Mouse (Mus musculus): ENCODE results near the gene Tent4b. TPM values are rescaled to one million over a fixed set of nuclear protein-coding genes. Genes with fewer than 3 reads are reported as not detected.

The Tent4b gene
- polyA plus RNA-seq, 1 experiment from 2014 or later, result 6.7 TPM

DNA sequence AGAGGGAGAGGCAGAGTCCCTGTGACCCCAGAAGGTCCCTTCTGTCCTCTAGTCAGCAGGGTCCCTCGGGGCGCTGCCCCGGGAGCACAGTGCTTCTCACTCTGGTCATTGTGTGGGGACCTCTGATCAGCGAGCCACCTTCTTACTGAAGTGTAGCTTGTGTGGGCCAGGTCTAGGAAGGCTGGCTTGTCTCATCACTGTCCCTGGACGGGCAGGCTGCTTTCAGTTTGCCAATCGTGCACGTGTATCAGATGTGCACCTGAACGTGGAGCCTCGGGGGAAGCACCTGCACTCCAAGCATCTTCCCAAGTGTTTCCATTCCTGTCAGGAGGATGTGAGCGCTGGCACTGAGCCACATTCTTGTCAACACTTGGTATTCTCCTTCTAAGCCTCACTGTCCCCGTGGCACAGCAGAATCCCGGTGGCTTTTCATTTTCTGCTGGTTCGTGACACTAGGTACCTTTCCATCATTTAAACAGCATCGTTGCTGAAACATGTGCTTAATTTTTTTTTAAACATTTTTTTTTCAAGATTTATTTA lies 87.5 kb downstream of the Tent4b start:
- TF ChIP-seq EP300 (IDR thresholded peaks at IDR 0.05), result no peak
- no peak for TF ChIP-seq CTCF (IDR thresholded peaks at IDR 0.05)
- ATAC-seq (no peak), DNase-seq (ENCODE audit: low spot score) (no peak)
- no peaks in the 10 kb centered on the region for H3K9me3 ChIP-seq (ENCODE audit: low read length)
- WGBS, result 58% methylated on average over 14 of the region's 14 CpGs
- no peak overlapping the region for H3K27ac ChIP-seq (ENCODE audit: low read length)
- peaks cover 5% of the 10 kb centered on the region; the same call in 1 of the 2 replicates for H3K4me1 ChIP-seq (ENCODE audit: insufficient read depth, low read depth, low read length)
- no peaks in the 10 kb centered on the region for H3K36me3 ChIP-seq (ENCODE audit: insufficient read depth, low read length)
- no peak overlapping the region for H3K4me2 ChIP-seq (replicated peaks; ENCODE audit: low read depth, low read length)
- H3K27me3 ChIP-seq (replicated peaks; ENCODE audit: insufficient read depth, low read length), result no peaks in the 10 kb centered on the region
- H3K9ac ChIP-seq (replicated peaks; ENCODE audit: low read depth), result no peak overlapping the region
- H3K4me3 ChIP-seq (ENCODE audit: low read depth, low read length), result no peak overlapping the region

DNA sequence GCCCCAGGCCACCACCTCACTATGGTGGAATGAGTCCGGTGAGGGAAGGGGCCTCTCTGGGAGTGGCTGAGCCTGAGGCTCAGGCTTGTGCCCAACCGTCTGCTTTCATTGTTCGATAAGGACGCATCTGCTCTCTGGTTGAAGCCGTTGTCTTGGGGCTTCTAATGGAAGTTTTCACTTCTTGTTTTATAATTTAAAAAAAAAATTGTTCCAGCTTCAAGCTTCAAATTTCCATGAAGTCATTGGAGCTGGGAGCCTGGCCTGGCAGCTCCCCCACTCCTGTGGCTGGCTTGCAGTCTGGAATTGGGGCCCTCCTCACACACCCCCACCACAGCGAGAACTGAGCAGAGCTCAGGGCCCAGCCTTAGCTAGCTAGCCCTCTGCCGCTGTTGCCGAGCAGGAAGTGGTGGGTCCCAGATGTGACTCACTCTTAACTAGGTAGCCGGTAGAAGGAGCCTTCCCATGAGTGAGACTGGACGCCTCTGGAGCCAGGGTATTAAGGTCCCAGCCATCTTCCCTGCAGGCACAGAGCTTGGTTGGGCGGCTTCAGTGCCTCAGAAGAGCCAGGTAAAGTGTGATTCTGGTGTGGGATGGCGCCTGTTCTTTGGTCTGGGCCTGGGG lies 89.7 kb downstream of the Tent4b start:
- Histone ChIP-seq H3K4me2 (replicated peaks; ENCODE audit: low read depth, low read length) (no peak overlapping the region), H3K9me3 (ENCODE audit: low read length) (no peaks in the 10 kb centered on the region), H3K9ac (replicated peaks; ENCODE audit: low read depth) (no peak overlapping the region), H3K27me3 (replicated peaks; ENCODE audit: insufficient read depth, low read length) (no peaks in the 10 kb centered on the region), H3K4me1 (ENCODE audit: insufficient read depth, low read depth, low read length) (no peaks in the 10 kb centered on the region), H3K4me3 (ENCODE audit: low read depth, low read length) (no peak overlapping the region), H3K36me3 (ENCODE audit: insufficient read depth, low read length) (no peaks in the 10 kb centered on the region), H3K27ac (ENCODE audit: low read length) (0 out of 2 replicates have a peak overlapping the region, but pooled peaks have one; percentile 38)
- 70% methylated on average over 12 of the region's 12 CpGs for WGBS
- DNase-seq (ENCODE audit: low spot score) (no peak), ATAC-seq (peak; percentile 27)
- TF ChIP-seq EP300 (IDR thresholded peaks at IDR 0.05), result no peak
- no peak for TF ChIP-seq CTCF (IDR thresholded peaks at IDR 0.05)

DNA sequence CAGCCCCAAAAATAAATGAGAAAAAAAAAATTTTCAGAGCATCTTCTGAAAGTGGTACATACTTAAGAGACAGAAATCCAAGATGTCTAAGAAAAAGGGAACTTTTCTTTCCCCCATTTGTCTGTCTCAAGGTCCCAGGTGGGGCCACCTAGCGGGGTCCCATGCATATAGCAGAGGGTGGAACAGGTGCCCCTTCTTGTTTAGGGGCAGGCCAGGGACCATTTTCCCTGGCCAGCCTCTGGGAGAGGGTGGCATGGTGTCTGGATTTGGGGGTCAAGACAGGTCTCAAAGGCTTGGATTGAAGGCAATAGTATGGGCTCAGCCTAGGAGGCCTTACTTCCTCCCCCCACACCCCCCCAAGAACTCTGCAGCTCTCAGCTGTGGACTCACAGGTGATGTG lies 90.9 kb downstream of the Tent4b start:
- H3K9me3 ChIP-seq (ENCODE audit: low read length), result no peaks in the 10 kb centered on the region
- H3K27ac ChIP-seq (ENCODE audit: low read length), result no peak overlapping the region
- H3K4me3 ChIP-seq (ENCODE audit: low read depth, low read length), result no peak overlapping the region
- H3K36me3 ChIP-seq (ENCODE audit: insufficient read depth, low read length), result no peaks in the 10 kb centered on the region
- no peak overlapping the region for H3K4me2 ChIP-seq (replicated peaks; ENCODE audit: low read depth, low read length)
- 73% methylated on average over 1 of the region's 1 CpGs for WGBS
- ATAC-seq (no peak), DNase-seq (ENCODE audit: low spot score) (no peak)
- H3K9ac ChIP-seq (replicated peaks; ENCODE audit: low read depth), result no peak overlapping the region
- no peak for TF ChIP-seq EP300 (IDR thresholded peaks at IDR 0.05)
- TF ChIP-seq CTCF (IDR thresholded peaks at IDR 0.05), result no peak
- H3K4me1 ChIP-seq (ENCODE audit: insufficient read depth, low read depth, low read length), result no peaks in the 10 kb centered on the region
- no peaks in the 10 kb centered on the region for H3K27me3 ChIP-seq (replicated peaks; ENCODE audit: insufficient read depth, low read length)

DNA sequence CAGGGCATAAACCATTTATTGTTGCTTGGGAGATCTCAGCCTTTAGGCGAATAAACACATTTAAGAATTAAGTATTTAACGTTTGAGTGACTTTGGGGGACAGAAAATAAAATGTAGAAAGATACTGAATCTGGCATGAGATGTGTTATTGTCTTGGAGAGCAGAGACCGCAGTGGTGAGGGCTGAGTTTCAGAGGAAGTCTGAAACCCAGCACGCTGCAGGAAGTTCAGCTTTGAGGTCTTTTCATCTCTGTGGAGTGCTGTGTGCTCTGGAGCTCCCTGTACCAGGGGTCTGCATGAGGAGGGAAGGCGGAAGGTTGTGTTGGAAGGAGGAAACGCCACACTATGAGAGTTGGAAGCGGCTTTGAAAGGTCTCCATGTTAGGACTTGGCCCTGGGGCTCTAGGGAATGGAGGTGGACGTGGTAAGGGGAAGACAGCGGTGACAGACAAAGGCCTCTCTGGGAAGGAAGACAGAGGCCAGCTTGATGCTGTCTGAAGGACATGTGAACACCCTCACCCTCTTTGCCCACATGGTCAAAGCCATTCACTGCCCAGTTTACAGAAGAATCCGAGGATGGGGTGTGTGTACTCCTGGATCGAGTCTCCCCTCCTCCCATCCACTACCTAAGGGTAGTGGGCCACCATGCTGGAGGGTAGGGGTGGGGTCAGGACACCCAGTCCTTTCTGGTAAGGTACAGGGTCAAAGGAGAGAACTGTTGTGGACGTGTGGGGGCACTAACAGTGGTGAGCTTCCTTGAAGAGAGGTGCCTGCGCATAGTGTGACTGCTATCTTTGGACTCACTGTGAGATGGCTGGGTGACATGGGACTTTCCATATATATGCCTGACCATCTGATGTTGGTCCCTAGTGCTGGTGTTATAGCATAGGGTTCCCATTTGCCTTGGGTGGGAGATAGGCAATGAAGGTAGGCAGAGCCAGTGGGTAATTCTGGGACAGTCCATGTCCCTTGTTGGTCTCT lies 91.6 kb downstream of the Tent4b start:
- ATAC-seq, result no peak
- DNase-seq (ENCODE audit: low spot score), result no peak
- no peak overlapping the region for H3K9ac ChIP-seq (replicated peaks; ENCODE audit: low read depth)
- no peaks in the 10 kb centered on the region for H3K4me1 ChIP-seq (ENCODE audit: insufficient read depth, low read depth, low read length)
- WGBS, result 71% methylated on average over 13 of the region's 13 CpGs
- H3K9me3 ChIP-seq (ENCODE audit: low read length), result no peaks in the 10 kb centered on the region
- H3K4me3 ChIP-seq (ENCODE audit: low read depth, low read length), result no peak overlapping the region
- H3K4me2 ChIP-seq (replicated peaks; ENCODE audit: low read depth, low read length), result no peak overlapping the region
- no peaks in the 10 kb centered on the region for H3K27me3 ChIP-seq (replicated peaks; ENCODE audit: insufficient read depth, low read length)
- no peak for TF ChIP-seq CTCF (IDR thresholded peaks at IDR 0.05)
- no peak for TF ChIP-seq EP300 (IDR thresholded peaks at IDR 0.05)
- no peak overlapping the region for H3K27ac ChIP-seq (ENCODE audit: low read length)
- 0 out of 2 replicates have a peak, but pooled peaks cover under 1% of the 10 kb centered on the region for H3K36me3 ChIP-seq (ENCODE audit: insufficient read depth, low read length)

DNA sequence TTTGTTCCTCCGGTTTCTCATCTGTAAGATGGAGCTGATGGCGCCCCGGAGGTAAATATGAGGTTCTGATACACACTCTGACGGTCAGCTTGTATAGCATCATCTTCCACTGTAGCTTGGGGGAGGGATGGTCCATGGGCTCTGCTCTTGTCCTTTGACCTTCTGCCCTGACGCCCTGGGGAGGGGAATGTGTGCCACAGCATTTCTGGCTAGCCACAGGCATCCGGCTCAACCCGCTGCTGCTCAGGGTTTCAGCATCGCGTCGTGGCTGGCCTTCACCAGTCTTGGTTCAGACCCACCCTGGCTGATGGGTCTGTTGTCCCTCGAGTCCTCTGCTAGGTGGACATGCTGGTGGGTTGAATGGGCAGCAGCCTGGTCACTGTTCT lies 92.3 kb downstream of the Tent4b start:
- no peak for ATAC-seq
- no peak for DNase-seq (ENCODE audit: low spot score)
- H3K9ac ChIP-seq (replicated peaks; ENCODE audit: low read depth), result no peak overlapping the region
- H3K36me3 ChIP-seq (ENCODE audit: insufficient read depth, low read length), result 0 out of 2 replicates have a peak, but pooled peaks cover 3% of the 10 kb centered on the region
- no peak overlapping the region for H3K4me3 ChIP-seq (ENCODE audit: low read depth, low read length)
- H3K27ac ChIP-seq (ENCODE audit: low read length), result no peak overlapping the region
- no peak overlapping the region for H3K4me2 ChIP-seq (replicated peaks; ENCODE audit: low read depth, low read length)
- WGBS, result 93% methylated on average over 11 of the region's 11 CpGs
- no peaks in the 10 kb centered on the region for H3K4me1 ChIP-seq (ENCODE audit: insufficient read depth, low read depth, low read length)
- no peaks in the 10 kb centered on the region for H3K9me3 ChIP-seq (ENCODE audit: low read length)
- TF ChIP-seq EP300 (IDR thresholded peaks at IDR 0.05) (no peak), CTCF (IDR thresholded peaks at IDR 0.05) (no peak)
- no peaks in the 10 kb centered on the region for H3K27me3 ChIP-seq (replicated peaks; ENCODE audit: insufficient read depth, low read length)

DNA sequence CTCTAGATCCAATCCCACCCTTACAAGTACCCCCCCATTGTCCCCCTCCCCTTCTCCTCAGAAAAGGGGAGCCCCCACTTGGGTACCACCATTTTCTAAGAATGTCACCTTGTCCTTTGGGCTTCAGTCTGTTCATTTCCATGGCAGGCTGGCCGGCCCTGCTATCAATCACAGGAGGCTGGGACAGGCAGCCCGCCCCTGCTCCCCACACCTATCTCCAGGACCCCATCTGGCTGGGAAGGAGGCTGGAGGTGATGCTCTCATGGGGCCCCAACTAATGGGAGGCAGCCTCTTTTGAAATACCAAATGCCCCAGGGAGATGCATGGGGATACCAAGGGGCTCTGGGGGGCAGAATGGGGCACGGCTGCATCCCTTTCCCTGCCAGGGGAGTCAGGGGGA lies 93.9 kb downstream of the Tent4b start:
- no peak overlapping the region for H3K9ac ChIP-seq (replicated peaks; ENCODE audit: low read depth)
- ATAC-seq, result no peak
- H3K4me3 ChIP-seq (ENCODE audit: low read depth, low read length), result no peak overlapping the region
- no peaks in the 10 kb centered on the region for H3K27me3 ChIP-seq (replicated peaks; ENCODE audit: insufficient read depth, low read length)
- H3K4me2 ChIP-seq (replicated peaks; ENCODE audit: low read depth, low read length), result no peak overlapping the region
- H3K9me3 ChIP-seq (ENCODE audit: low read length), result no peaks in the 10 kb centered on the region
- no peak for TF ChIP-seq CTCF (IDR thresholded peaks at IDR 0.05)
- TF ChIP-seq EP300 (IDR thresholded peaks at IDR 0.05), result no peak
- no peak overlapping the region for H3K27ac ChIP-seq (ENCODE audit: low read length)
- DNase-seq (ENCODE audit: low spot score), result no peak
- H3K4me1 ChIP-seq (ENCODE audit: insufficient read depth, low read depth, low read length), result 0 out of 2 replicates have a peak, but pooled peaks cover under 1% of the 10 kb centered on the region
- WGBS, result 77% methylated on average over 3 of the region's 3 CpGs
- H3K36me3 ChIP-seq (ENCODE audit: insufficient read depth, low read length), result 0 out of 2 replicates have a peak, but pooled peaks cover 3% of the 10 kb centered on the region
